Mouse (Mus musculus) A20 (cell line): ENCODE results near the gene Stx4a.
A peak's percentile ranks its signal among the peaks of the same experiment; 100 is the strongest.
"Not testable (repeated sequence)": the region's sequence is repeated elsewhere in the genome, so short reads cannot be mapped to it uniquely, and the experiment has no call there.

Experiments
- DNase-seq: peaks from one replicate; pipeline ENCODE4 v3.0.0-alpha.2; 2011; ENCODE audit warnings: low read depth, low spot score

Gene Stx4a

DNA sequence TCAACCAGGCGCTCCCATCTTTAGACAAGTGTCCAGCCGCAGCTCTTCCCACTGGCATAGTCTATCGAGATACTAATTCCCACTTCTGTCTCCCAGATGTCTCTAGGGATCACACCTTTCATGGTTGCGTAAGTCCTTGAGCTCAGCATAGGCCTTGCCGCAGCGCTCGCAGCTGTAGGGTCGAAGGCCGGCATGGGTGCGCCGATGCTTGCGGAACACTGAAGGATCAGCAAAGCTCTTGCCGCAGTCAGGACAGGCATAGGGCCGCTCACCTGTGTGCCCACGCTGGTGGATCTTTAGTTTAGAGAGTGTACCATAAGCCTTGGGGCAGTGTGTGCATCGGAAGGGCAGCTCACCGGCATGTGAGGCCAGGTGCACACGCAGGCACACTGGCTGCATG, 43.5 kb downstream of the Stx4a start:
- DNase-seq = no peak

DNA sequence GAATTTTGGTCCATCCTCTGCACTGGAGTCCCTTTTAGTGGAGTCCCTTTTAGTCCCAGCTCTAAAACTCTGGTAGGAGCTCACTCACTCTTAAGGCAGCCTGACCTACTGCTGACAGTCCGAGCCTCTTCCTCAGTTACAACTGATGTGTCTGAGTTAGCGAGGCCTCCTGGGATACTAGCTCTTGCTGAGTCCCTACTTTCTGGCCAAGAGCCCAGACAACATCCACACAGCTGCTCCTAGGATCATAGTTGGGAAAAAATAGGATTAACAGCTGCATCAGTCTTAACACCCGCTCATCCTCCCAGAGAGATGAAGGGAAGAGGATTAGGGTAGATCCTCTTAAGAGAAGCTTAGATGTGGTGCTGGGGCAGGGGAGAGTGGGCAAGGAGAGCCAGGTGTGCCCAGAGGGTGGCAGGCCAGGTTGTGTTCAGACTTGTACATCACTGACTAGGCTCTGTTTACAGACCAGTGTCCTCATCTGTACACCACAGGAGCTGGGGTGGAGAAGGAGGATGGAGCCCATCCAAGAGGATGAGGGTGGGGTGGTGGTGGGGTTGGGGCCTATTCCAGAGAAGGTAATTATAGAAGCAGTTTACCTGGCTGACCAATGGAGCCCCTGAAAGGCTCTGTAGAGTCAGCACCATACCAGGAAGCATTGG, 45.2 kb downstream of the Stx4a start:
- DNase-seq = no peak

DNA sequence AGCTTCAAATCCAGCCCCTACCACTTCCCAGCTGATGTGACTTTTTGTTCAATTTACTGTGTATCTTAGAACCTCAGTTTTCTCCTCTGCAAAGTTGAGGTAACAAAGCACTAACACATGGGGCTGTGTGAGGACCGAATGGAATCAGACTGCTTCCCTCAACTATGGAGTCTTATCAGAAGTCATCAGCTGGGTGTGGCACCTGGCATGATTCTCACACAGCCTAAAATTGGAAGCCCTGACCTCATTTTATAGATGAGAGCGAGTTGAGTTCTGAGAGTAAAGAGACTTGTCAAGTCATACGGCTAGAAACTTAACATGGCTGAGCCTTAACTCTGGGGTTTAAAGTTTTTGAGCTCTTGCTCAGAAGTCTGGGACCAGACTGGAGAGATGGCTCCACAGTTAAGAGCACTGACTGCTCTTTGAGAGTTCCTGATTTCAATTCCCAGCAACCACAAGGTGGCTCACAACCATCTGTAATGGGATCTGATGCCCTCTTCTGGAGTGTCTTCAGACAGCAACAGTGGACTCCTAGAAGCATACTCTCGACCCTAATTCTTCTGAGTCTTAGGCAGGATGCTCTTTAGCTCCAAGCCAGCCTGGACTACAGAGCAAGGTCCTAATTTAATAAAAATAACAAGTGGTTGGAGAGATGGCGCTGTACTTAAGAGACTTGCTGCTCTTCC, 46.2 kb downstream of the Stx4a start:
- peak; percentile 44 for DNase-seq

DNA sequence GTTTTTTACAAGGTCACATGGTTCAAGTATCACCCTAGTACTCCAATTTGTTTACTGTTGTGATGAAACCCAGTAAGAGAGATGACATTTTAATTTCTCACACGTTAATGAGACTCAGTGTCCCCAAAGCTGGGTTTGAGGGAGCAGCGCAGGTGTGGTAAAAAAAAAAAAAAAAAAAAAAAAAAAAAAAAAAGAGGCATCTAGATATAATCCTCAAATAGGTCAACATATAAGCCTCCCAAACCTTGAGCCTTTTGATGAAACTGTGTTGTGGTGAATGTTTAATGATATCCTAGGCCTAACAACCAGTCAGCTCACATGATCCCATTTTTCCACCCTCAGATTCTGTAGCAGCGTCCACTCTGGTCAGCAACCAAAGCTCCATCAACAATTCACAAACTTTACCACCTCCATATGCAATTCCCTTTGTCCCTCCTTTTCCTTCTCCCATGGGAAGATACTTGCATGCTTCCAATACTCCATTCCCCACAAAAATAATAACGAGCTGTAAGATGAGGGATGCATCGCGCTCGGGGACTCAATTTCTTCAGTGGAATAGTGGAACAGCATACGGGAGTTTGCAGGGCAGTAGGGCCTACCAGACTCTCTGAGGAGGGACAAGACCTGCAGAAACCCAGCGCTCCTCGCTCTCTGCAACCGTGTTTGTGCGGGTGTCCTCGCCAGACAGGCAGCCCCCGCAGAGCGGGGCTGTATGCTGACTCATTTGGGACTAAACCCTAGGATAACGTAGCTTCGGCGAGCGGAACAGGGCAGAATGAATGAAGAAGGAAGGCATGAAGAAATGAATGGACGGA, 50.9 kb downstream of the Stx4a start:
- DNase-seq = no peak

DNA sequence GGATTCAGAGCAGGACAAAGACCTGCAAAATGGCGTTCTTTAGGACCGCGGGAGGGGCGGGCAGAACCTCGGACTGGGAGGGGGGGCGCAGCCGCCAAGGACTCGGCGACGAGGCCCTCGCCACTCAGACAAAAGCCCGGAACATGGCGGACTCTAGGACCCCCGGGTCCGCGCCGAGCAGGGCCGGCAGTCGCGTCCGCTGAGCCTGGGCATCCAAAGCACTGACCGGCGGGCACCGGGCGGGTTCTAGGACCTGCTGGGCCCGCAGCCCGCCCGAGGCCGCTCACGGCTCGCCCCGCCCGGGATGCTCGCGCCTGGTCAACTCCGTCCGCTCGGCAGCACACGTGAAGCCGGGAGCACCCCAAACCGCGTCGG, 51.5 kb downstream of the Stx4a start:
- peak; percentile 94 for DNase-seq

DNA sequence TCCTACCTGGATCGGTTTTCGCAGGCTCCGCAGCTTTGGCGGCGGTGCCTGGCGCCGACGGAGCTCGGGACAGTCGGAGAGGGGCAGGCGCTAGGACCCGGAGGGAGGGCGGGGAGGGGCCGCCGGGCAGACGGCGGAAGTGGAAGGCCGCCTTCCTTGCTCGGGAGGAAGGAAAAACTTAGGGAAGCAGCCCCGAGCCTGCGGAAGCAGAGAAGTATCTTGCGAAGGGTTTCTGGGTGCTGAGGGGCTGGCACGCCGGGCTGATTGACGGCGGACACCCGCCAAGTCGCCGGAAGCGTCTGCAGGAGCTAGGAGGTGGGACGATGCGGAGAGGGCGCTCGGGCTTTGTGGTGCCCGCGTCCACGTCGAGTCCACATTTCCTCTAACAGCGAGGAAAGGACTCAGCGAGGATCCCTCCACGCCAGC, 52.0 kb downstream of the Stx4a start, which contains the start of gene Zfp646:
Gene Zfp646, plus strand, starts transcription at position 181 of the 426 bp plus-strand sequence.
- peak; percentile 94 for DNase-seq

DNA sequence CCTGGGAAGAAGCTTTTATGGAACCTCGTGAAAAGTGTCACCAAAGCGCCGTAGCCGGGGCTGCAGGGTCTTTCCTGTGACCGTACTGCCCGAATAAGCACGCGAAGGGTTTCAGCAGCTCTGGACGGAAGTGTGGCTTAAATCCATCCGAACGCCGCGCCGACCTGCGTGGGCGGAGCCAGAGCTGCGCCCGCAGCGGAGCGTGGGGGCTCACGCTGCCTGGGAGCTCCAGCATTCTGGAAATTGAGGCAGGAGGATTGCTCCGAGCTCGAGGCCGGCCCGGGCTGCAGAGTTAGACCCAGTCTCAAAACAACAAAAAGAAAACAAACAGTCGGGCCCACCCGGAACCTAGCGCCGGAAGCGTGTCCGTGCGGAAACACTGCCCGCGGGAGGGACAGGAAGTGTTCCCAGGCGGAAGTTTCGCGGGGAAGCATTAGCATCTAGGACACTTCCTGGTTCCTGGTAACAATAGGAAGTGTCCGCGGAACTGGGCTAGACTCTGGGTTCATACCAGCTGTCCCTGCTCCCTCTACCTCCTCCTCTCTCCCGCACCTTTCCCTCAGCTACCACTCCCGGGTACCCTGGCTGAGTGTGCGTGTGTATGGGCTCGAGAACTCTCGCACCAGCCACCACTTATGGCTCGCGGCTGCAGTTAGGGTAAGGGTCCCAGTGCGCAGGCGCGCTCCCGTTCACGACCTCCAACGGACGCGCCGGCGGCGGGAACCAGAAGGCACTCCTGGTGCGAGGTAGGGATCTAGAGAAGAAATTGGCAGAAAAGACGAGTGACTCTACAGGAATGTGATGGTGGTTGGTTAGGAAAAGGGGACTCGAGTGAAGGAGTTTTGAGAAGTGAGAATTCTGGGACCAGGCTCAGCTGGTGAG, 52.6 kb downstream of the Stx4a start, which contains the start of gene Zfp668:
Gene Zfp668, minus strand, starts transcription at position 362 of the 882 bp plus-strand sequence.
- DNase-seq = peak; percentile 98

DNA sequence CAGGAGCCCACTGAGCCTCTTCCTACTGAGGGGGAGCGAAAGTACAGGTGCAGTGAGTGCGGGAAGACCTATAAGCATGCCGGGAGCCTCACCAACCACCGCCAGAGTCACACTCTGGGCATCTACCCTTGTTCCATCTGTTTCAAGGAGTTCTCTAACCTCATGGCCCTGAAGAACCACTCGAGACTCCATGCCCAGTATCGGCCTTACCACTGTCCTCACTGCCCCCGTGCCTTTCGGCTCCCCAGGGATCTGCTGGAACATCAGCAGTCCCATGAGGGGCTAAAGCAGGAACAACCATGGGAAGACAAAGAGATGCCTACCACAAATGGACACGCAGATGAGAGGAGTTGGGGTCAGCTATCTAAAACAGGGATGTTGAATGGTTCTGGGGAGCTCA, 55.2 kb downstream of the Stx4a start:
- no peak for DNase-seq

DNA sequence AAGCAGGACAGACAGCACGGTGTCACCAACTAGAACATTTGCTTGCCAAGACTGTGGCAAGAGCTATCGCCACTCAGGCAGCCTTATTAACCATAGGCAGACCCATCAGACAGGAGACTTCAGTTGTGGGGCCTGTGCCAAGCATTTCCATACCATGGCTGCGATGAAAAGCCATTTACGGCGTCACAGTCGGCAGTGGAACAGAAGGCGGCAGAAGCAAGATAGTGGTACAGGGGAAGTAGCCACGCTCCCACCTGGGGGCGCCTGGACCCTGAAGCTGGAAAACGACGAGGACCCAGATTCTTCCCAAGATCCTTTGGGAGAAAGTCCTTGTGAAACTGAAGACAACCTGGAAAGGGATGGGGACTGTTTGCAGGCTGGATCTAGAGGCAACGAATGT, 56.3 kb downstream of the Stx4a start:
- DNase-seq = no peak

DNA sequence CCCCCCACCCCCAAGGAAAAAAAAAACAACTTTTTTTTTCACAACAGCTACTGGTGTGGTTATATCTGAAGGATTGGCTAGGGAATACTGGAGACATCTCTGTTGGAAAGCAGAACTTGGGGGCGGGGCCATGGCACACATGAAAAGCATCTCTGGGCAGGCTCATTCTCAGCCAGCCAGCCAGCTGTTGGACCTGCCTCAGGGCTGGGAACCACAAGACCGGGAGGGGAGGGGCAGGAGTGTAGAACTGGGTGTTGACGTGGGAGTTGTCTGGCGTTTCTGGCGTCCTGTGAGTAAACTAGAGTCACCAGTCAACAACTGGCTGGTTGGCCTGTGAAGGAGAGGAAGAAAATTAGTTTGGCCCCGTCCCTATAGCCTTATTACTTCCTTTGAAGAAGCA, 61.9 kb downstream of the Stx4a start:
- no peak for DNase-seq

DNA sequence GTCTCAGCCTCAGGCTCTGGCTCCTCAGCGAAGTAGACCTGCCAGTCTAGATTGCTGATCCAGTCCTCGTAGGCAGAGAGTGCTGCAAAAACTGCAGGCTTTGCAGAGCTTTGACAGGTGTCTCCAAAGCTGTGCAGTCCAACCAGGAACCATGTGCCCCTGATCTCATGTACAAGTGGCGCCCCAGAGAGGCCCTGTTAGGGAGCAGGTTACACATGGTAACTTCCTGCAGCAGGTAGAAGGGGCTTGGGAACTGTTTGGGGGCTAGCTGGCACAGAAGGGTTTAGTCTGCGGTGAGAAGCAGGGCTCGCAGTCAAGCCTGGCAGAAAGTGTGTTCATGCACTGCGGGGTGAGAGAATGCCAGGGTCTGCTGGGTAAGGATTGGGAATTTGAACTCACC, 62.5 kb downstream of the Stx4a start:
- DNase-seq = no peak

DNA sequence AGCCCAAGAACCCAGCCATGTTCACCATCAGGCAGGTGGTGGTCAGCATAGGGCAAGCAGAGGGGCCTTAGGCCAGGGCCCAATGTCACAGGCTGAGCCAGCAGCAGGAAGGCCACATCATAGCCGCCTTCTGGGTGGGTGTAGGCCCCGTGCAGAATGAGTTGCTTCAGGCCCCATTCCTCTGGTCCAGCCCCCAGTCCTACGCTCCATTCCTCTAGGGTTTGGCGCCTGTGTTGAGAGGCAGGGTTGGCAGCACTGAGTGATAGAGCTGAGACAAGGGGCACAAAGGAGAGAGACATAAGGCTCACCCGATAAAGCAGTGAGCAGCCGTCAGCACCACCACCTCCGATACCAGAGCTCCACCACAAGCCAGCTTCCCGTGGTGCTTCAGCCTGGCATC, 63.1 kb downstream of the Stx4a start:
- DNase-seq = no peak

DNA sequence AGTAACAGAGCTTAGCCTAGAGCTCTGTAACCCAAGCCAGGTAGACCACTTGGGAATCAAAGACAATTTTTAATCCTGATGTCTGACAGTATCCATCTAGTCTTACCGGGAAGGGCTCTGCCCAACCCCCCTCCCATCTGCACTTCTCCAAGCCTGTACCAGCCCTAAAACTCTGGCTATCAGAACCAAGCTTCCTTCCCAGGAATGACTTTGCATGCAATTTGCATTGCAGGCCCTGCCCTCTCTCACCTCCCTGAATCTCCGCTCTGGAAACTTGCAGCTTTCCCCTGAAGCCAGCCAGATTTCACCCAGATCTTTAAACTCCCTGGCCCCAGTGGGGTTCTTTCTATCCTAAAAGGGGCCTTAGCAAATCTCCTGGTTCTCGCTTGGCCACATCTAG, 63.7 kb downstream of the Stx4a start:
- DNase-seq = no peak

DNA sequence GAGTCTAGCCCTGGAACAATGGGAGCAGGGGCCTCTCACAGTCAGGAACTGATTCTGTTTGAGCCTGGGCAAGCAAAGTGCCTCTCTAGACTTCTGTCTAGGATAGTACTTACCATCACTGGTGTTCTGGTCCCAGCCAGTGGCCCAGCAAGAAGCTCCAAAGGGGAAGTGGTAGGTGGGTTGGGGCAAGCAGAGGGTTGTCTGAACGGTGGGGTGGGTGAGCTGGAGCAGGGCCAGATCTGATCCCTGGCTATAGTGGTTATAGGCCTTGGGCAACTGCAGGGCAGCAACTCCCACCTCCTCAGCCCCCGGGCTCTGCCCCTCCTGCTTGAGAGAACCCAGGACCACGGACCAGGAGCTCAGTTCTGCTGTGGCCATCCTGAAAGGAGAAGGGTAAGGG, 64.7 kb downstream of the Stx4a start:
- DNase-seq = no peak

DNA sequence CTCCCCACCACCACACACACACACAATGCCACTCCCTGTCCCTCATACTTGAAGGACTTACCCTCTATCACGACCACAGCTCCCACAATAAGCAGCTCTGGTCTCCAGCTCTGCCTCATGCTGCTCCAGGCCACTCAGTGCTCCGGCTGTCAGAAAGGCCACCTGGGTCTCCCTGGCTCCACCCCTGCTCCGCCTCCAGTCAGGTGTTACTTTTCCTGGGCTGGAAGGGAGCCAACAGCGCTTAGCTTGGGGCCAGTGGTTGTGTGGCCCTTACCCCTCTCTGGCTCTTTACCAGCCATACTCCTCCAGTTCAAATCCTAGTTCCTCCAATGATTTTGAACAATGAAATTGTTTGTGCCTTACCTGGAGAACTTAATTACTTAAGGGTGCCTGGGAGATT, 66.7 kb downstream of the Stx4a start, which contains the start of gene Prss53:
Gene Prss53, minus strand, starts transcription at position 173 of the 400 bp plus-strand sequence.
- DNase-seq = no peak

DNA sequence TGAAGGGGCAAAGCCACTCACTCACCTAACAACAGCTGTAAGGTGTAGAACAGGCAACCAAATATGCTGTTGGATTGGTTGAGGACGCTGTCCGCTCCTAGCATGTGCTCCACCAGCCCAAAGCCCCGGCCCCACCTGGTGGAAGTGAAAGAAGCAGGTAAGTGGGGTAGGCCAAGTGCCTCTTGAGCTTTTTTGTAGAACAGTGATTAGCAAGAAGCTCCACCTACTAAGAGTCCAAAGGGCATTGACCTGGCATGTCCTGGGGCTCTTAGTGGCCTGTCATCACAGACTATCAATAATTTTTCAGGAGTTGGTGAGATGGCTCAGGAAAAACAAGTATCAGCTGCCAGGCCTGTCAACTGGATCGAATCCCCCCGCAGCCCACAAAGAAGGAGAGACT, 70.4 kb downstream of the Stx4a start:
- DNase-seq = peak; percentile 28

DNA sequence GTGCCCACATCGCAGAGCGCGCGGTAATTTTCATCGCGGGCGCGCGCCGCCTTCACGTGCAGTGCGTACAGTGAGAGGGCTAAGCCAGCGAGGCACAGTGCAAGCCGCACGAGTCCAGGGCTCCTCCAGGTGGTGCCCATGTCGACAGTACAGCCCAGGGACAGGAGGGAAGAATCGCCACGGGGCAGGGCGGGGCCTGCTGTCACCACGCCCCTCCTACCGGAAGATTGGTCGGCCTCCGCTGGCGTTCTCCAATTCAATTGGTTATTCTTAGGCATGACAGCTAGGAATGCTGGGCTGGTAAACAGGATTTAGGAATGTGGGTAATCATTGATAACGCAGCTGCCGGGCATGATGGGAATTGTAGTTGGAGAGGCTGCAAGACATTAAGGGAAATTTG, 71.3 kb downstream of the Stx4a start, which contains the start of the genes Gm21974 and Vkorc1:
Gene Gm21974, minus strand, starts transcription at position 13 of the 400 bp plus-strand sequence.
Gene Vkorc1, minus strand, starts transcription at position 176 of the 400 bp plus-strand sequence.
- DNase-seq = peak; percentile 93

DNA sequence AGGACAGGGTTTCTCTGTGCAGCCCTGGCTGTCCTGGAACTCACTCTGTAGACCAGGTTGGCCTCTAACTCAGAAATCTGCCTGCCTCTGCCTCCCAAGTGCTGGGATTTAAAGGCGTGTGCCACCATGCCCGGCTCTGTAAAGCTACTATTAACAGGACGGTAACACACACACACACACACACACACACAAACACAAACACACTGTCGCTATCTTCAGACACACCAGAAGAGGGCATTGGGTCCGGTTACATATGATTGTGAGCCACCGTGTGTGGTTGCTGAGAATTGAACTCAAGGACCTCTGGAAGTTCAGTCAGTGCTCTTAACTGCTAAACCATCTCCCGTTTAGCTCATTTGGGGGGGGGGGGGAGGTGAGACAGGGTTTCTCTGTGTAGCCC, 71.8 kb downstream of the Stx4a start:
- not testable (repeated sequence) for DNase-seq

DNA sequence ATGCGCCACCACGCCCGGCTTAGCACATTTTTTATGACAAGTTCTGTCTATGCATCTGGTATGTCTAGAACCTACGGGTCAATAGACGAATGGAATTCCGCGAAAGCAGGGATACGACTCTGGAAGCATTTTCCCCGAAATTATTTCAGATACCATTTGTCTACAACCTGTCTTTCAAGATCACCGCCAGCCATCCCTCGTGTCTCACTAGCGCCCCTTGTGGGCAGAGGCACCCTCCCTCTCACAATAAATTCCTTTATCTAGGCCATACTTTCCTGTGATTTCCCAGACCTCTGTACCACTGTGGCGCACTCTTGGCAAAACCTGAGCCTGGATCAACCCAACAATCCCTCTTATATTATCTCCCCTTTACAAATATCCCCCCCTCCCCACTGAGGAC, 72.3 kb downstream of the Stx4a start:
- DNase-seq = peak; percentile 79

DNA sequence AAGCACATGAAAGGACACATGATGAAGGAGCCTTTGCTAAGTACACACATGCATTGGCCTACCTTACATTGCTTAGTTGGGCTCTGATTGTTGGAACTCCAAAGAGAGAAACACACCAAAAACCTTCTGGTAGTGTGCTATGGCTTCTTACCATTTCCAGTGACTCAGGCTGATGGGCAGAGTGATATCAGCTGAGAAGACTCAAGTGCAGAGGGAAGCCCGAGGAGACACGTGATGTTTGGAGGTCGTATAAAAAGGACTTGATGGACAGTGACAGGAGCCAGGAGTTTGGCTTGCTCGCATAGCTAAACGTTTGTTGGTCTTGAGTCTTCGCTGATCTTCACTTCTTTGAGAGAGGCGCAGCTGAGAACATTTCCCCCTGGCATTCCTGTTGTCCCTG, 73.4 kb downstream of the Stx4a start:
- DNase-seq = no peak
